Mouse (Mus musculus) spleen, postnatal 4 days (tissue): ENCODE measurements around the gene Kcnmb4.

Source experiments
- DNase-seq, 2 experiments: peaks; one replicate each; pipeline ENCODE4 v3.0.0; 2022; ENCODE audit warnings: low spot score in 2 of 2

Kcnmb4 gene

DNA sequence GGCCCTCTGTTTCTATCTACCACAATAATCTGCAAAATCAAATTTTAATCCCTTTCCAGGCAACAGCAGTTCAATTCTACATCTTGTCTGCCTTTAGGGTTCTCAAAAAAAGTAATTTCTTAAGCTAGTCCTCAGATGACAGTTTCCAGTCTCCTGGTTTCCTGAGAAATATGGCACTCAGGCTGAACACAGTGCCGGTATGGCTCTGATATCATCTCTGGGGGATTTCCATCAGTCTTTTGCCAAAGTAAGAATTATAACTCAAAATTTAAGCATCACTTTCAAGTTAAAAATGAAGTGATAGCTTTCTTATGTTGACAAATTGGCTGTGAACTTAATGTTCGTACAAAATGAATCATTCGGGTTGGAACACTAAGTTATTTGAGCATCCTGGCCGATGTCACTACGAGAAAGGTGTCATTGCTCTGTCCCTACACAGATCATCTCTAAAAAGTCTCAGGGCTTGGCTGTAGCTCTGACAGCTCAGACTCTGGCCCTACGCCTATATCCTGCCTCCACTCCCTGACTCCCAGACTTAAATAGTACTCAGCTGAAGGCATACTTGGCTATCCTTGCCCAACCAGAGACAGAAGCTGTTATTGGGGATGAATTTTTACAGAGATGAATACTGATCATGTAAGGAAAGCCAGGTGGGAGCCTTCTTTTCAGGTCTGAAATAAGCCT lies 70.8 kb downstream of the Kcnmb4 start:
- DNase-seq = no peak

DNA sequence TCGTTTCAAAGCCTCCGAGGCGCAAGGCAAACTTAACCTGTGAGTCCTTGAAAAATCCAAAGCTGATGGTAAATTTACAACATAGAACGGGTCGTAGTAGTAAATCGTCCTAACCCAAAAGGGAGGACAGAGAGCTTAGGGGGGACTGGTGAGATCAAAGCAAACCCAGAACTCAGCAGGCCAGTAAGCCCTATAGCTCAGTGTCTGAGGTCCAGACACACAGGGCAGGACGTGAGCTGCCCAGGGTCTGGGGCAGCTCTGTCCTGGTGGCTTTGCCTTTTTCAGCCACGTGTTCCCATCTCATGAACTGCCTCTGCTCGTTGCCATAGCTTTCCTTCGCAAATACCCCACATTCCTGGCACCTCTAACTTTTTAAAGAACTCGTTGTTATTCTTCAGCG lies 75.7 kb downstream of the Kcnmb4 start:
- no peak for DNase-seq

DNA sequence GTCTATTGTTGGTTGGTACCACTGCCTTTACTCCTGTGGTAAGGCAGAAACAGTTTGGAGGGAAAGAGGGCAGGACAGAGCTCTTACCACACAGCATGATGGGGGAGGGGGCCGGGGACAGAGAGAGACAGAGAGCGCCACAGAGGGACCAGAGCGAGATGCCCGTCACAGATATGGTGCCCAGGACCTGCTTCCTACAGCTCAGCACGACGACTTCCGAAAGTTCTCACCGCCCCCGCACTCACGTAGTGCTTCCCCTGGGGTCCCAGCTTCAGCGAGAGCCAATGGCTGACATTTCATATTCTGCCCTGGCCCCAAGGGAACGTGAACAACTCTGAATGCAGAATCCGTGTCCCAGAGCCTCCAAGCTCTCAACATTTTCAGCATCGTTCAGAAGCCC lies 76.1 kb downstream of the Kcnmb4 start:
- peak; percentile 17 to 63 for DNase-seq

DNA sequence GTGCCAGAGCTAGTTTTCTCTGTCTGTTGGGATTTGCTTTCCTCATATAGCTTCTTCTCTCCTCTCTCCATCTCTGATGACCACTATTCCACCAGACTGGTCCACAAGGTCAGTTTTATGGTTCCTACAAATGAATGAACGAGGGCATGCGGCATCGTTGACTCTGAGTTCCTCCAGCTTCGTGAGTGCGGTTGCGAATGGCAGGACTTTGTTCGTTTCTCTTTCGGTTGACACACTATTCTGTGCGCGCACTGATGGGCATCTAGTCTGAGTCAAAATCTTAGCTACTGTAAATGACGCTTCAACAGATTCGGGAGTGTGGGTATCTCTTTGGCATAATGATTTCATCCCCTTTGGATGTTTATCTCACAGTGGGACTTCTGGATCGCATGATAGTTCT lies 76.7 kb downstream of the Kcnmb4 start:
- no peak for DNase-seq

DNA sequence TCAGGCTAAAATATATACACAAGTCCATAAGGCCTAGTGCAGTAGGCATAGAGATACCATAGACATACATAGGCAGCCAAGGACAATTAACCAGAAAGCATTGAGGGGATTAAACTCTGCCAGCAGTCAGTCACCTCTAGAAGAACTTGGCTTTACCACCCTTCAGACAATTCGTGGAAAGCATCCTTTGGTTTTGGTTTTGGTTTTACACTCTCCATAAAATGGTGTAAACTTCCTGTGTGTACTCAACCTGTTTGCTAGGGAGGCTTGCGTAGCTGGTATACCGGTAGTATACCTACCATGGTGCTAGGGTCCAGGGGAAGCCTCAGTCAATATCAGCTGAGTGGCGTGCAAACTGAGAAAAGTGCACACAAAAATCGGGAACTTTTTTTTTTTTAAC lies 77.4 kb downstream of the Kcnmb4 start:
- DNase-seq = no peak

DNA sequence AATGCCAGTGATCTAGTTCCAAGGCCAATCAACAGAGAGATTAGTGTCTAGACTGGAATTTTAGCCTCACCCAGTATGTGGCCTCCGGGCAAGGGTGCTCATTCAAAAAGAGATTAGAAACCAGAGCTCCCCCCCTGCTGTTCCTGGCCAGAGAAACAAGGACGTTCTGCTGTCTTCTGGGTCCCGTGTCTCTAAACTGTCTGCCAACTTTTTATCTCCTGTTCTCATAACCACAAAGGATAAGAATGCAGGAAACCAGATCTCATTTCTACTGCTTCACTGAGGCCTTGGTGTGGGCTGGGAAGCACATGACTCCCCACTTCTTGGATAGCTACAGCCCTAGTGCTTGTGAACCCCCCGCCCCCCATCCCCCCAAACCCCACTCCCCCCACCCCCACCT lies 79.1 kb downstream of the Kcnmb4 start:
- no peak for DNase-seq

DNA sequence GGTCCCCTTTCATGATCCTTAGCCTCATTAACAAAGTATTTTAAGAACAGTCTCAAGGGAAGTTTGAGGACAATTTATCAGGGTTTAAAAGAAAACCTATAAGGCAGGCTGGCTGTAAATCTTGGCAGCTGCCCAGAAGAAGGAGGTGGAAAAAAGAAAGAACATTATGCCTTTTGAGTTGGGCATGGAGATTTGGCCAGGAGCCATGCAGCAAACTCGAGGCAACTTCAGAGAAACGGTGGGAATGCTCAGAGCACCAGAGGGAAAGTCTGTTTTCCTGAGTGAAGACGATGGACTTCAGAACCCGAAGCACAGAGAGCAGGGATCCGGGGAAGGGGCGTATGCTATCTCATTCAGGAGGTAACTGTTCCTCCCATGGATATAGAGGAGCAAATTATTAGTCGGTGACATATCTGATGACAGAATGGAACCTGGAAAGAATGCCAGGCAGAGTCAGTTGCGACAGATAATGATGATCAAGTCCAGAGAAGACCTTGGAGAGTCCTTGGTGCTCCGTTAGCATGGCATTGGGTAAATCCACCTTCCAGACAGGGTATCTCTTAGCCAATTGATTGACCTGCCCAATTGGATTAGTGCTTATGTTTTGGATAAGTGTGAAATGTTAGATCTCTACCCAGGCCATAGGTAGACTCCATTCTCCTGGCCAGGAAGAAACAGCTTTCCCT lies 79.7 kb downstream of the Kcnmb4 start:
- no peak for DNase-seq

DNA sequence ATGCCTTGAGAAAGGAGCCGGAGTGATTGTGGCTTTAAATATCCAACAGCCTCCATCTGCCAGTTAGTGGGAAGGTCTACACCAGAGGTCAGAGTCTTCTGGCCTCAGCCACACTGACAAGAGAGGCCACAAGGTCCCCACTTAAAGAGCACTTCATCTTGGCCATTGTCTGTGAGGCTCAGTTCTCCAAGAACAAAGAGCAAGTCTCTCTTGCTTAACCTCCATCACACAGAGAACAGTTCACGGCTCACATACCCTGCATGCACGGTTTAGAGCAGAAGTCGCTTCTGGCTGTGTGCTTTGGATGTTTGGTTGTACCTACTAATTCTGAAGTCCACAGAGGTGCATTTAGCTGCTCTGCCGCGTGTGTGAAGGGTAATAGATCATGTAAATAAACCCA lies 84.8 kb downstream of the Kcnmb4 start:
- no peak for DNase-seq

DNA sequence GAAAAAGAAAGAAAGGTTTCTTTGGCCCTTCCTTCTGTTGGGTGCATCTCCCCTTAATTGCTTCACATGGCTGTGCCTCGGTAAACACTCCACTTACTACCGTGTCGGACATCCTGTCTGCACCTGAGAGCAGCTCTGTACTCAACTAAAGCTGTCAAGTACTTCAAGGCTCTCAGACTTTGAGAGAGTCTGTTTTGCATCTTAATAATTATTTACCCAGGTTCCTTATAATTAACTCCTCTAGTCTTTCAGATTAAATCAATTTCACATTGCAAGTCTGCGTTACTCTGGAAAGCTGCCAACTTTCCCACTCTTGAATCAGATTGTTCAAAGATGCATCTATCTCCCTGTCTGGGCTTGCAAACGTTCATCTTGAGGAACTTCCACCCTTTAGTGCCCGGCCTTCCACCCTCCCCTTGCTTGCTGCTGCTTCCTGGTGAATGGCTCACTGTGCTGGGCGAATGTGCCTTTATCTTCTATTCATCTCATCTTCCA lies 87.2 kb downstream of the Kcnmb4 start:
- DNase-seq = no peak

DNA sequence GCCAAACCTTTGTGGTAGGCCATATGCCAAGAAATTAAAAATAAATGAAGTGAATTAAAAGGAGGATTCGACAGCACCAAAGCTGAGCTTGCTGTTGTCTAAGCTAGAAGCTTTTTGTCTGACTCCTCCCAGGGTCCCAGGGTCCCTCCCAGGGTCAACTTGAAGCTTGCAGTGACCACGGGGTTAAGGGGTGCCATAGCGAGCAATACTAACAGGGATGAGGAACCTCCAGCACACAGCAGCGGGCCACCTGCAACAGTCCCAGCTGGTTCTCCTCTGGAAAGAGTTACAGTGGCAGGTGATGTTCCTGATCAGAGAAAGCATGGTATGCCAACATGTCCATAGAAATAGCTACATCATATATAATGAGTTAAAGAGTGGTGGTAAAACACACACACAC lies 89.3 kb downstream of the Kcnmb4 start:
- no peak for DNase-seq

DNA sequence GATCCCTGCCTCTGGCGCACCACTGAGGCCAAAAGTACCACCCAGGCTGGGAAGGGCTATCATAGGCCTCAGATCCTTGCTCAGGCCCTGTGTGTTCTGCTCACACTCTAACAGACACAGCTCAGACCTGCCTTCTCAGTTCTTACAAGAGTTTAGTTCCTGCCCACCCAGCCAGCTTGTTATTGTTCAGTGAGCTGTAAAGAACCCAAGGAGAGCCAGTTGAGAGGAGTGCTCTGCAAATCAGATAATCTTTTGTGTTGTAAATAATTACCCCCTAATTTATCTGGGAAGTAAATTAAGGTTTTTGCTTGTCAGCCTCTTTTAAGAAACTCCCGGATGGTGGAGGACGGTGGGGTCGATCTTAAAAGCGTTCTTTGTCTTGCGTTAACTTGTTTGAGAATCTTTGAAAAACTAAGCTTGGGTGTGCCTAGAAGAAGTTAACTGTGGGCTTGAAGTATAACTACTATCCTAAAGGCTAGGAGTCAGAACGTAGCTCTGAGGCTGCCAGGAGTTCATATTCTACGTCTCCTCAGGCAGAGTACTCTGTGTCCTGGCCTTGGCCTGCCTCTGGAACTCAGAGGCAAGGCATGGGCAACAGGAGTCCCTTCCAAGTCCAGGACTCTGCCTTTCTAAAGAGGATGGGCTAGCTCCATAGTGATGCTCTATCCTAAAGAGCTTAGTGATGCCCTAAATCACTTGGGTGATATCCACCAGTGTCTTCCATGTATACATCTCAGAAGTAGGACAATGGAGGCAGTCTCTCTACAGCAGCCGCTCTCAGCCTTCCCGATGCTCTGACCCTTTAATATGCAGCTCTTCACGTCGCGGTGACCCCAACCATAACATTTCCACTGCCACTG lies 90.6 kb downstream of the Kcnmb4 start:
- no peak for DNase-seq

DNA sequence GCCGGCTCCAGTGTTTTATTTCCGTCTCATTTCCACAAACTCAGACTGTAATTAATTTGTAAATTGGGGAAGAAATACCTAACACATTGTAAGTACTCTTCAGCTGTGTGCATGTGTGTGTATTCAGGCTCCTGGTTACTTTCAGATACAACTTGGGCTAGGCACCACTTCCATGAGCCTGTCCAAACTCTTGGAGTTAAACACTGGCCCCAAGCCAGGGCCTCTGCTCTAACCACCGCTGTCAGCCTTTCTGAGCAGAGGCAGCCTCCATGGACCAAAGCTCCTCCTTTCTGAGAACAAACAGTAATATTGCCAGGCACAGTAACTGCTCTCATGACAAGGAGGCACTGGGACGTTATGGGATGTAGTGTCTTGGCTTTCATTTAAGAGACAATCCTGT lies 96.8 kb downstream of the Kcnmb4 start:
- no peak for DNase-seq

DNA sequence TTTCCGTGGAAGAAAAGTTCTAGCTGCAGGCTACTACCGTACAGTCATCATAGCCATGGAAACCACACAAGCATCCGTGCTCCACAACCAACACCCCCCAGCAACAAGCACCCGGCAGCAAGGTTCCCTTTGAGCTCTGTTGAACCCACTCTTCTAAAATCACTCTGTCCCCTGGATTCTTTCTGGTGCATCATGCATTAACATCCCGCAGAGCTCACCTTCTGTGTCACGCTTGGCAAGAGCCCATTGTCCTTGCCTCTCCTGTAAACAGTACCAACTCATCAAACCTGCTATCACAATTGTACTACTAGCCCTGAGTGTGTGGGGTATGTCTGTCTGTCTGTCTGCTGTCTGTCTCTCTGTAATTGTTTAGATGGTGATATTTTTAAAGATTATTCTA lies 99.6 kb downstream of the Kcnmb4 start:
- no peak for DNase-seq

DNA sequence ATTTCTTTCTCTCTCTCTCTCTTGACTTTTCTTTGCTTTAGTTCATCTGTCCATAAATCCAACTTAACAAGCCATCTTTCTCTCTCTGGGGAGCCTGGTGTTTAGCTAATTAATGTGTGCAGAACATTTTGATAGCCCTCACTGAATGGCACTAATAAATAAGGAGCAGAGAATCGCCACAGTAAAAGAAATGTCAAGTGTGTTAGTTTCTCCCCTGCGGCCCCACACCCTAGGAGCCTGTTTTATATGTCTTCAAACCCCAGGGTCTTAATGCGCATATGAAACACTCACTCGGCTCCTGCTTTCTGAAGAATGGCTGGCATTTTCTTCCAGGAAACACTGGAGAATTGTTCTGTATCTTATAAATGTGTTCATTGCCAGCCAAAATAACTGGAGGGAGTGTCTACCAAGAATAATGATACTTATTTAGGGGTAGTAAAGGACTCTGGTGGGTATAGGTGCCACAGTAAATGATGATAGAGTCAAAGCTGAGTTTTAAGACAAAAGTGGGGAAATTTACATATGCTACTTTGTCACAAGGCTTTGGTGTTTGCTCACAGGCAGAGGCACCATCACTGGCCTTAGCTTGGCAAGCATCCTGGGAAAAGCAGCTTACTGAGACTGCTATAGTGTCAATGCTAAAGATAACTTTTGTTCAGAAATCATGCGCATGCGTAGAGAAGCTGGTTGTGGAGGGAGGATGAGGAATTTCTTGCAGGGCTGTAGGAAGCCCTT lies 102.5 kb downstream of the Kcnmb4 start:
- no peak for DNase-seq
